Mouse (Mus musculus): Measurements from ENCODE around the gene Colgalt2. TPM values are rescaled to one million over a fixed set of nuclear protein-coding genes. Genes with fewer than 3 reads are reported as not detected.

Gene Colgalt2
- polyA plus RNA-seq, 1 experiment, result 4.3 TPM

- no peak for DNase-seq (ENCODE audit: low read depth)
- TF ChIP-seq POLR2A (IDR thresholded peaks at IDR 0.05; ENCODE audit: borderline replicate concordance, extremely low read depth, insufficient read depth, insufficient read length, poor library complexity, severe bottlenecking) (no peak), CTCF (IDR thresholded peaks at IDR 0.05; ENCODE audit: borderline replicate concordance, extremely low read depth, insufficient read depth, insufficient read length) (no peak)
Measured at GRCm38 (mm10) chr1:152538817-152539216, 139.2 kb downstream of the Colgalt2 start.

GRCm38 (mm10) chr1:152540304-152540887 lies 140.8 kb downstream of the Colgalt2 start:
- TF ChIP-seq CTCF (IDR thresholded peaks at IDR 0.05; ENCODE audit: borderline replicate concordance, extremely low read depth, insufficient read depth, insufficient read length) (no peak), POLR2A (IDR thresholded peaks at IDR 0.05; ENCODE audit: borderline replicate concordance, extremely low read depth, insufficient read depth, insufficient read length, poor library complexity, severe bottlenecking) (no peak)
- DNase-seq (ENCODE audit: low read depth), result no peak

GRCm38 (mm10) chr1:152542747-152543378 lies 143.2 kb downstream of the Colgalt2 start:
- DNase-seq (ENCODE audit: low read depth), result no peak
- no peak for TF ChIP-seq CTCF (IDR thresholded peaks at IDR 0.05; ENCODE audit: borderline replicate concordance, extremely low read depth, insufficient read depth, insufficient read length)
- no peak for TF ChIP-seq POLR2A (IDR thresholded peaks at IDR 0.05; ENCODE audit: borderline replicate concordance, extremely low read depth, insufficient read depth, insufficient read length, poor library complexity, severe bottlenecking)

- TF ChIP-seq POLR2A (IDR thresholded peaks at IDR 0.05; ENCODE audit: borderline replicate concordance, extremely low read depth, insufficient read depth, insufficient read length, poor library complexity, severe bottlenecking), result no peak
- TF ChIP-seq CTCF (IDR thresholded peaks at IDR 0.05; ENCODE audit: borderline replicate concordance, extremely low read depth, insufficient read depth, insufficient read length), result no peak
- DNase-seq (ENCODE audit: low read depth), result no peak
Measured at GRCm38 (mm10) chr1:152543449-152544159, 144.0 kb downstream of the Colgalt2 start.

GRCm38 (mm10) chr1:152549061-152549738 lies 149.6 kb downstream of the Colgalt2 start:
- no peak for DNase-seq (ENCODE audit: low read depth)
- no peak for TF ChIP-seq POLR2A (IDR thresholded peaks at IDR 0.05; ENCODE audit: borderline replicate concordance, extremely low read depth, insufficient read depth, insufficient read length, poor library complexity, severe bottlenecking)
- TF ChIP-seq CTCF (IDR thresholded peaks at IDR 0.05; ENCODE audit: borderline replicate concordance, extremely low read depth, insufficient read depth, insufficient read length), result no peak

- no peak for DNase-seq (ENCODE audit: low read depth)
- TF ChIP-seq POLR2A (IDR thresholded peaks at IDR 0.05; ENCODE audit: borderline replicate concordance, extremely low read depth, insufficient read depth, insufficient read length, poor library complexity, severe bottlenecking) (no peak), CTCF (IDR thresholded peaks at IDR 0.05; ENCODE audit: borderline replicate concordance, extremely low read depth, insufficient read depth, insufficient read length) (no peak)
Measured at GRCm38 (mm10) chr1:152550544-152550943, 150.9 kb downstream of the Colgalt2 start.

GRCm38 (mm10) chr1:152550973-152551372 lies 151.3 kb downstream of the Colgalt2 start:
- DNase-seq (ENCODE audit: low read depth), result no peak

GRCm38 (mm10) chr1:152553912-152554547 lies 154.4 kb downstream of the Colgalt2 start:
- TF ChIP-seq POLR2A (IDR thresholded peaks at IDR 0.05; ENCODE audit: borderline replicate concordance, extremely low read depth, insufficient read depth, insufficient read length, poor library complexity, severe bottlenecking) (no peak), CTCF (IDR thresholded peaks at IDR 0.05; ENCODE audit: borderline replicate concordance, extremely low read depth, insufficient read depth, insufficient read length) (no peak)
- DNase-seq (ENCODE audit: low read depth), result no peak

More at GRCm38 (mm10) chr1:152550973-152551372, 151.3 kb downstream of the Colgalt2 start:
- TF ChIP-seq POLR2A (IDR thresholded peaks at IDR 0.05; ENCODE audit: borderline replicate concordance, extremely low read depth, insufficient read depth, insufficient read length, poor library complexity, severe bottlenecking), result no peak
- TF ChIP-seq CTCF (IDR thresholded peaks at IDR 0.05; ENCODE audit: borderline replicate concordance, extremely low read depth, insufficient read depth, insufficient read length), result no peak

- TF ChIP-seq CTCF (IDR thresholded peaks at IDR 0.05; ENCODE audit: borderline replicate concordance, extremely low read depth, insufficient read depth, insufficient read length) (no peak), POLR2A (IDR thresholded peaks at IDR 0.05; ENCODE audit: borderline replicate concordance, extremely low read depth, insufficient read depth, insufficient read length, poor library complexity, severe bottlenecking) (no peak)
Measured at GRCm38 (mm10) chr1:152555944-152556573, 156.4 kb downstream of the Colgalt2 start.

GRCm38 (mm10) chr1:152556576-152557281 lies 157.1 kb downstream of the Colgalt2 start:
- DNase-seq (ENCODE audit: low read depth), result peak; percentile 83
- no peak for TF ChIP-seq POLR2A (IDR thresholded peaks at IDR 0.05; ENCODE audit: borderline replicate concordance, extremely low read depth, insufficient read depth, insufficient read length, poor library complexity, severe bottlenecking)
- no peak for TF ChIP-seq CTCF (IDR thresholded peaks at IDR 0.05; ENCODE audit: borderline replicate concordance, extremely low read depth, insufficient read depth, insufficient read length)

More at GRCm38 (mm10) chr1:152555944-152556573, 156.4 kb downstream of the Colgalt2 start:
- DNase-seq (ENCODE audit: low read depth), result peak; percentile 96

Other genes starting within 250 kb of the Colgalt2 start
- gene Tsen15, start 13.1 kb upstream of the Colgalt2 start, polyA plus RNA-seq (2012; rRNA removed), result 22.5 and 29.6 TPM in 2 replicates